Comparison of ENCODE assay signal across 8 mouse cellular contexts in the genomic region with DNA sequence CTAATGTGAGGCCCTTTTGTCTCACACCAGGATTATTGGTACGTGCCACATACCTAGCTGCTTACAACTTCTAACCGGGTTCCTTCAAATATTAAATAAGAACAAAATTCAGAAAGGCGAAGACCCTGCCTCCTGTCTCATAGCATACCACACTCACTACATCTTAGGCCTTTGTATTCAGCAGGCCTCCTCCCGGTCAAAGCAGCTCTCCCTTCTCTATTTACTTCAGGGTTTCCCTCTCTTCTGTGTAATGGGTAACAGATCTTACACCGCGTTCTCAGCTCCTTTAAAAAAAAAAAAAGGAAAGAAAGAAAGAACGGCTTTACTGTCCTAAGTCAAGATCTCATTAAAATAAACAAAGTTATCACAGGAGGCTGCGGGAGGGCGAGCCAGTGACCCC. TPM values are rescaled to one million over a fixed set of nuclear protein-coding genes. Genes with fewer than 3 reads are reported as not detected.
DNase-seq lines count a peak whose midpoint lies in the region; ATAC-seq lines count a peak whose summit lies in the region.

No protein-coding gene starts in this region.

- H3K9ac ChIP-seq in lung, embryonic 15.5 days = peak overlapping the region; percentile 83
- peak overlapping the region; percentile 93 for H3K9ac ChIP-seq in embryonic facial prominence, embryonic 14.5 days (ENCODE audit: low read depth, low read length)
- peak overlapping the region; percentile 95 for H3K9ac ChIP-seq in limb, embryonic 11.5 days (ENCODE audit: low read length)
- peak overlapping the region; percentile 75 for H3K9ac ChIP-seq in neural tube, embryonic 15.5 days (replicated peaks)

- no peak for DNase-seq in lung, postnatal 14 days
- DNase-seq in embryonic facial prominence, embryonic 14.5 days (ENCODE audit: low spot score) = no peak
- DNase-seq in limb, embryonic 11.5 days (ENCODE audit: low spot score) = no peak
- no peak for DNase-seq in layer of hippocampus, adult 8-10 months (ENCODE audit: low spot score in 2 of 2)
- no peak for DNase-seq in gastrocnemius, postnatal 4 days (ENCODE audit: low spot score in 2 of 2)

- peaks cover 32% of the 10 kb centered on the region for H3K4me1 ChIP-seq in lung, embryonic 15.5 days
- peaks cover 8% of the 10 kb centered on the region; the same call in 1 of the 2 replicates for H3K4me1 ChIP-seq in embryonic facial prominence, embryonic 14.5 days (ENCODE audit: control insufficient read depth, insufficient read depth, low read length)
- peaks cover 12% of the 10 kb centered on the region for H3K4me1 ChIP-seq in limb, embryonic 11.5 days (ENCODE audit: control insufficient read depth, insufficient read depth, low read length)
- H3K4me1 ChIP-seq in neural tube, embryonic 15.5 days = peaks cover 36% of the 10 kb centered on the region

- peak overlapping the region; percentile 99 for H3K4me3 ChIP-seq in lung, embryonic 15.5 days
- H3K4me3 ChIP-seq in embryonic facial prominence, embryonic 14.5 days (ENCODE audit: low read depth, low read length) = peak overlapping the region; percentile 73
- peak overlapping the region; percentile 92 for H3K4me3 ChIP-seq in limb, embryonic 11.5 days (ENCODE audit: low read depth, low read length)
- H3K4me3 ChIP-seq in neural tube, embryonic 15.5 days (replicated peaks) = peak overlapping the region; percentile 81

- no peaks in the 10 kb centered on the region for H3K9me3 ChIP-seq in lung, embryonic 15.5 days
- no peaks in the 10 kb centered on the region for H3K9me3 ChIP-seq in embryonic facial prominence, embryonic 14.5 days (ENCODE audit: control insufficient read depth, low read length)
- H3K9me3 ChIP-seq in limb, embryonic 11.5 days (ENCODE audit: control insufficient read depth, low read length) = no peaks in the 10 kb centered on the region
- H3K9me3 ChIP-seq in neural tube, embryonic 15.5 days (replicated peaks) = no peaks in the 10 kb centered on the region

- ATAC-seq in lung, embryonic 15.5 days (ENCODE audit: borderline replicate concordance, extremely low read depth, low FRiP score, low TSS enrichment) = no peak
- ATAC-seq in embryonic facial prominence, embryonic 14.5 days (ENCODE audit: low read depth) = no peak
- no peak for ATAC-seq in limb, embryonic 11.5 days (ENCODE audit: insufficient number of reproducible peaks, low FRiP score, low TSS enrichment, low read depth)
- no peak for ATAC-seq in neural tube, embryonic 15.5 days (ENCODE audit: low FRiP score)
- ATAC-seq in granulocyte monocyte progenitor cell, adult 5-6 weeks (replicated peaks; ENCODE audit: poor library complexity, severe bottlenecking) = no peak

- peak overlapping the region; percentile 97 for H3K27ac ChIP-seq in lung, embryonic 15.5 days
- peak overlapping the region; percentile 95 for H3K27ac ChIP-seq in embryonic facial prominence, embryonic 14.5 days (replicated peaks; ENCODE audit: low read depth, low read length)
- H3K27ac ChIP-seq in limb, embryonic 11.5 days (replicated peaks; ENCODE audit: low read depth, low read length) = peak overlapping the region; percentile 94
- H3K27ac ChIP-seq in neural tube, embryonic 15.5 days (replicated peaks) = peak overlapping the region; percentile 88

- WGBS in lung, embryonic 15.5 days = 8% methylated on average over 9 of the region's 9 CpGs
- WGBS in embryonic facial prominence, embryonic 14.5 days = 15% methylated on average over 9 of the region's 9 CpGs
- 20% methylated on average over 9 of the region's 9 CpGs for WGBS in limb, embryonic 11.5 days
- 13% methylated on average over 9 of the region's 9 CpGs for WGBS in neural tube, embryonic 15.5 days

- peaks cover 33% of the 10 kb centered on the region for H3K36me3 ChIP-seq in lung, embryonic 15.5 days
- H3K36me3 ChIP-seq in embryonic facial prominence, embryonic 14.5 days (ENCODE audit: control insufficient read depth, insufficient read depth, low read length) = peaks cover 36% of the 10 kb centered on the region
- peaks cover 14% of the 10 kb centered on the region for H3K36me3 ChIP-seq in limb, embryonic 11.5 days (ENCODE audit: control insufficient read depth, insufficient read depth, low read length)
- peaks cover 17% of the 10 kb centered on the region for H3K36me3 ChIP-seq in neural tube, embryonic 15.5 days

- H3K4me2 ChIP-seq in lung, embryonic 15.5 days = peak overlapping the region; percentile 81
- peak overlapping the region; percentile 74 for H3K4me2 ChIP-seq in embryonic facial prominence, embryonic 14.5 days (ENCODE audit: low read depth, low read length)
- H3K4me2 ChIP-seq in limb, embryonic 11.5 days (ENCODE audit: low read depth, severe bottlenecking) = peak overlapping the region; percentile 64
- peak overlapping the region; percentile 100 for H3K4me2 ChIP-seq in neural tube, embryonic 15.5 days

- no peaks in the 10 kb centered on the region for H3K27me3 ChIP-seq in lung, embryonic 15.5 days
- no peaks in the 10 kb centered on the region for H3K27me3 ChIP-seq in embryonic facial prominence, embryonic 14.5 days (replicated peaks; ENCODE audit: control insufficient read depth, insufficient read depth, low read length)
- no peaks in the 10 kb centered on the region for H3K27me3 ChIP-seq in limb, embryonic 11.5 days (ENCODE audit: control insufficient read depth, insufficient read depth, low read length)
- H3K27me3 ChIP-seq in neural tube, embryonic 15.5 days (replicated peaks) = no peaks in the 10 kb centered on the region

RNA-seq across cellular contexts. Expression of gene Rhno1, which starts 0.8 kb away (rescaled TPM):
- polyA plus RNA-seq in lung, embryonic 15.5 days (2015; fragmentation: Nextera tagmentation; extraction: Ambion mirVana) = 125 TPM in 2 replicates
- 87.0 and 109 TPM in 2 replicates for polyA plus RNA-seq in embryonic facial prominence, embryonic 14.5 days (2014; fragmentation: Nextera tagmentation; extraction: Ambion mirVana)
- polyA plus RNA-seq in limb, embryonic 11.5 days (2014; fragmentation: Nextera tagmentation; extraction: Ambion mirVana) = 190 and 195 TPM in 2 replicates
- polyA plus RNA-seq in neural tube, embryonic 15.5 days (2015; fragmentation: Nextera tagmentation; extraction: Ambion mirVana) = 72.2 and 85.9 TPM in 2 replicates
- total RNA-seq in granulocyte monocyte progenitor cell, adult 5-6 weeks (2014; fragmentation: Nextera tagmentation) = 43.7 and 51.3 TPM in 2 replicates
- total RNA-seq in granulocyte monocyte progenitor cell, adult 5-6 weeks (2017) = 33.3 and 37.4 TPM in 2 replicates
- total RNA-seq in layer of hippocampus, adult 8-10 months (2022) = 10 to 100 TPM; 18.6 to 22.1 (median 20.0) TPM
- 10 to 100 TPM; 24.0 to 24.7 TPM for total RNA-seq in gastrocnemius, postnatal 4 days (2021)

RNA-seq across cellular contexts. Expression of gene Foxm1, which starts 0.9 kb away (rescaled TPM):
- polyA plus RNA-seq in lung, embryonic 15.5 days (2015; fragmentation: Nextera tagmentation; extraction: Ambion mirVana) = 37.7 and 41.1 TPM in 2 replicates
- 26.3 and 29.3 TPM in 2 replicates for polyA plus RNA-seq in embryonic facial prominence, embryonic 14.5 days (2014; fragmentation: Nextera tagmentation; extraction: Ambion mirVana)
- 50.9 and 61.1 TPM in 2 replicates for polyA plus RNA-seq in limb, embryonic 11.5 days (2014; fragmentation: Nextera tagmentation; extraction: Ambion mirVana)
- 5.3 and 11.7 TPM in 2 replicates for polyA plus RNA-seq in neural tube, embryonic 15.5 days (2015; fragmentation: Nextera tagmentation; extraction: Ambion mirVana)
- 38.8 and 53.2 TPM in 2 replicates for total RNA-seq in granulocyte monocyte progenitor cell, adult 5-6 weeks (2014; fragmentation: Nextera tagmentation)
- total RNA-seq in granulocyte monocyte progenitor cell, adult 5-6 weeks (2017) = 12.8 and 18.2 TPM in 2 replicates
- 1 to 10 TPM; 1.1 to 1.7 (median 1.4) TPM for total RNA-seq in layer of hippocampus, adult 8-10 months (2022)
- 10 to 100 TPM; 21.2 to 21.8 TPM for total RNA-seq in gastrocnemius, postnatal 4 days (2021)

RNA-seq across cellular contexts. Expression of gene Tulp3, which starts 6.2 kb away (rescaled TPM):
- polyA plus RNA-seq in lung, embryonic 15.5 days (2015; fragmentation: Nextera tagmentation; extraction: Ambion mirVana) = 16.6 and 21.6 TPM in 2 replicates
- polyA plus RNA-seq in embryonic facial prominence, embryonic 14.5 days (2014; fragmentation: Nextera tagmentation; extraction: Ambion mirVana) = 20.7 and 21.9 TPM in 2 replicates
- 21.4 and 22.3 TPM in 2 replicates for polyA plus RNA-seq in limb, embryonic 11.5 days (2014; fragmentation: Nextera tagmentation; extraction: Ambion mirVana)
- 19.1 and 21.8 TPM in 2 replicates for polyA plus RNA-seq in neural tube, embryonic 15.5 days (2015; fragmentation: Nextera tagmentation; extraction: Ambion mirVana)
- 0.21 and 3.7 TPM in 2 replicates for total RNA-seq in granulocyte monocyte progenitor cell, adult 5-6 weeks (2014; fragmentation: Nextera tagmentation)
- 0.46 TPM in 1 of 2 replicates, not detected in the other for total RNA-seq in granulocyte monocyte progenitor cell, adult 5-6 weeks (2017)
- 10 to 100 TPM; 24.3 to 25.5 (median 25.1) TPM for total RNA-seq in layer of hippocampus, adult 8-10 months (2022)
- 10 to 100 TPM; 19.9 to 21.6 TPM for total RNA-seq in gastrocnemius, postnatal 4 days (2021)

RNA-seq across cellular contexts. Expression of gene Tex52, which starts 13.4 kb away (rescaled TPM):
- polyA plus RNA-seq in lung, embryonic 15.5 days (2015; fragmentation: Nextera tagmentation; extraction: Ambion mirVana) = 0.22 and 0.48 TPM in 2 replicates
- 1.1 and 1.7 TPM in 2 replicates for polyA plus RNA-seq in embryonic facial prominence, embryonic 14.5 days (2014; fragmentation: Nextera tagmentation; extraction: Ambion mirVana)
- polyA plus RNA-seq in limb, embryonic 11.5 days (2014; fragmentation: Nextera tagmentation; extraction: Ambion mirVana) = 0.33 TPM in 1 of 2 replicates, not detected in the other
- polyA plus RNA-seq in neural tube, embryonic 15.5 days (2015; fragmentation: Nextera tagmentation; extraction: Ambion mirVana) = 0.33 and 0.54 TPM in 2 replicates
- total RNA-seq in granulocyte monocyte progenitor cell, adult 5-6 weeks (2014; fragmentation: Nextera tagmentation) = not detected in 2 replicates
- total RNA-seq in granulocyte monocyte progenitor cell, adult 5-6 weeks (2017) = 0.22 TPM in 1 of 2 replicates, not detected in the other
- 1 to 10 TPM; 1.7 to 3.3 (median 2.5) TPM for total RNA-seq in layer of hippocampus, adult 8-10 months (2022)
- under 1 TPM in 1 of 2 experiments, not detected in 1; 0.34 TPM for total RNA-seq in gastrocnemius, postnatal 4 days (2021)

RNA-seq across cellular contexts. Expression of gene Gm44596, which starts 13.4 kb away (rescaled TPM):
- polyA plus RNA-seq in lung, embryonic 15.5 days (2015; fragmentation: Nextera tagmentation; extraction: Ambion mirVana) = not detected in 2 replicates
- polyA plus RNA-seq in embryonic facial prominence, embryonic 14.5 days (2014; fragmentation: Nextera tagmentation; extraction: Ambion mirVana) = not detected in 2 replicates
- not detected in 2 replicates for polyA plus RNA-seq in limb, embryonic 11.5 days (2014; fragmentation: Nextera tagmentation; extraction: Ambion mirVana)
- polyA plus RNA-seq in neural tube, embryonic 15.5 days (2015; fragmentation: Nextera tagmentation; extraction: Ambion mirVana) = not detected in 2 replicates
- not detected in 2 replicates for total RNA-seq in granulocyte monocyte progenitor cell, adult 5-6 weeks (2014; fragmentation: Nextera tagmentation)
- total RNA-seq in granulocyte monocyte progenitor cell, adult 5-6 weeks (2017) = not detected in 2 replicates
- total RNA-seq in layer of hippocampus, adult 8-10 months (2022) = not detected
- total RNA-seq in gastrocnemius, postnatal 4 days (2021) = not detected
